Mouse (Mus musculus) liver, embryonic 11.5 days (tissue): ENCODE data around the gene Wwox. TPM values are rescaled to one million over a fixed set of nuclear protein-coding genes. Genes with fewer than 3 reads are reported as not detected.

ENCODE experiments used
- ATAC-seq: fragments of 200-750 bp; cut with Nextera tagmentation; replicated peaks from 2 replicates; pipeline ENCODE4 v1.8.0; 2017; ENCODE audit warnings: moderate number of reproducible peaks, mild to moderate bottlenecking, moderate TSS enrichment, moderate library complexity; ENCODE audit not compliant: low FRiP score
- DNase-seq: peaks from one replicate; pipeline ENCODE4 v3.0.0-alpha.2; 2017; ENCODE audit warnings: low spot score
- H3K27ac ChIP-seq: fragments of 300-500 bp; sonication (generic); 2 replicates; pipeline ENCODE4 v1.5.1; 2014; ENCODE audit warnings: mild to moderate bottlenecking, low read depth, low read length, control low read depth
- H3K27me3 ChIP-seq: fragments of 300-500 bp; sonication (generic); replicated peaks from 2 replicates; pipeline ENCODE4 v1.6.1; 2014; ENCODE audit warnings: low read length, mixed read lengths; ENCODE audit not compliant: control insufficient read depth, insufficient read depth
- H3K36me3 ChIP-seq: fragments of 300-500 bp; sonication (generic); 2 replicates; pipeline ENCODE4 v1.6.1; 2014; ENCODE audit warnings: mild to moderate bottlenecking, low read length, moderate library complexity, mixed read lengths; ENCODE audit not compliant: control insufficient read depth, insufficient read depth
- H3K4me1 ChIP-seq: fragments of 300-500 bp; sonication (generic); replicated peaks from 2 replicates; pipeline ENCODE4 v1.6.1; 2014; ENCODE audit warnings: low read length, mixed read lengths; ENCODE audit not compliant: control insufficient read depth, insufficient read depth
- H3K4me2 ChIP-seq: fragments of 300-500 bp; sonication (generic); 2 replicates; pipeline ENCODE4 v1.6.1; 2014; ENCODE audit warnings: mild to moderate bottlenecking, control low read depth, moderate library complexity
- H3K4me3 ChIP-seq: fragments of 300-500 bp; sonication (generic); 2 replicates; pipeline ENCODE4 v1.5.1; 2014; ENCODE audit warnings: low read depth, low read length, control low read depth
- H3K9ac ChIP-seq: fragments of 300-500 bp; sonication (generic); 2 replicates; pipeline ENCODE4 v1.6.1; 2014; ENCODE audit warnings: low read depth, low read length, control low read depth
- H3K9me3 ChIP-seq: fragments of 300-500 bp; sonication (generic); 2 replicates; pipeline ENCODE4 v1.6.1; 2016; ENCODE audit warnings: low read length, inconsistent platforms, mixed read lengths; ENCODE audit not compliant: control insufficient read depth
- WGBS: fragments of 180-500 bp; shearing (Covaris S2); extraction: QIAGEN DNeasy Blood & Tissue Kit; methylation state at CpG from one replicate; pipeline ENCODE4 v1.1.7; 2014; 5-methylcytosine and 5-hydroxymethylcytosine counted together
- polyA plus RNA-seq: library from polyadenylated mRNA; unstranded; fragments of >200 nt; fragmentation: Nextera tagmentation; extraction: Ambion mirVana; gene quantifications from 2 replicates; pipeline ENCODE4 v1.2.1, GENCODE M21; 2014

Gene Wwox
- polyA plus RNA-seq, 1 experiment from 2014 or later: 7.3 TPM

DNA sequence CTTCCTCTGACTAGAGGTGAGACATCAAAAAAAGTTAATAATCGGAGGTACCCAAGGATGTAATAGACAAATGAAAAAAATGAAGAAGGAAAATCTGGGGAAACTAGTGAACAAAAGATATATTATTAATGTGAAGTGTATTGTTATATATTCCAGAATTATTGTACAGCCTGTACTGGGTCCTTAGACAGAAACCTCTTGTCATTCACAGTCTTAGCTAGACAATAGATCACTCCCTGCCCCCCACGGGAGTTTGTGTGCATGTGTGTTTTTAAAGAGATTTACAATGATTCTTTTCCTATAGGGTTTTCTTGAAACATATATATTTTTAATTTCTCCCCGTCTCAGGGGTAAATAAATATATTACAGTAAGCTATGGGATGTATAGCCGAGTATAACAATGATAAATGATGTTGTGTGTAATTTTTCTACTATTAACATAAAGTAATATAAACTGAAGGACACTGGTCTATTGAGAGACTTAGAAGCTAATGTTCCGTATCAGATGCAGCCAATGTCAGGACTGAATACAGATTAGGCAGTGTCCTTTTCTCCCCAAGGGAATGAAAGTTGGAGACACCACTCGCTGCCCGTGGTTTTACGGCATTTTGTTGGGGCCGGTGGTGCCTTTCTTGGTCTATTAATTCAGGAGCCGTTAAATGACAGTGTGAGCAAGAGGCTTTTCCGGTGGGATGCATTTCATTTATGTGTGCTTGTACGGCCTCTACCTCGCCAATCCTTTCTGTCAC, 551.6 kb downstream of the Wwox start:
- no peaks in the 10 kb centered on the region for H3K27me3 ChIP-seq
- no peaks in the 10 kb centered on the region for H3K36me3 ChIP-seq
- H3K4me1 ChIP-seq: no peaks in the 10 kb centered on the region
- no peak overlapping the region for H3K27ac ChIP-seq
- 86% methylated on average over 13 of the region's 13 CpGs for WGBS
- H3K4me2 ChIP-seq: no peak overlapping the region
- H3K4me3 ChIP-seq: no peak overlapping the region
- H3K9me3 ChIP-seq: no peaks in the 10 kb centered on the region
- ATAC-seq (no peak), DNase-seq (no peak)
- no peak overlapping the region for H3K9ac ChIP-seq

DNA sequence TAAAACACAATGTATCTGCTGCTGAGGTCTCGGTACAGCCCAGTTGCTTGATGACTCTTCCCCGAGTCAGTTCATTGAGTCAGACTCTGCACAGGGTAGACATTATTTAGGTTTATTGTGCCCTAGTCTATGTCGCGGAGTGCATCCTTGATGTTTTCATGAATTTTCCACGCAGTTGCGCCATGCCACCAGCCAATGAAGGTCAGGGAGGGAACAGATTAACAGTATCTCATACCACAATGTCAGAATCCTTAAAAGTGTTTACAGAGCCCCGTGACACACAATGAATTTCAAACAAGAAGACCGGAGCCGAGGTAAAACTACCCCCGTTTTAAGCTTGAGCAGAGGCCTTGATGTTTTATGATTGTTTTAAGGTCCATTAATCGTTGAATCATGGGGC, 561.3 kb downstream of the Wwox start:
- Histone ChIP-seq H3K4me3 (no peak overlapping the region), H3K4me2 (no peak overlapping the region), H3K9ac (no peak overlapping the region), H3K27me3 (no peaks in the 10 kb centered on the region), H3K27ac (no peak overlapping the region), H3K9me3 (no peaks in the 10 kb centered on the region), H3K36me3 (no peaks in the 10 kb centered on the region), H3K4me1 (no peaks in the 10 kb centered on the region)
- WGBS: 87% methylated on average over 11 of the region's 11 CpGs
- ATAC-seq (no peak), DNase-seq (no peak)

DNA sequence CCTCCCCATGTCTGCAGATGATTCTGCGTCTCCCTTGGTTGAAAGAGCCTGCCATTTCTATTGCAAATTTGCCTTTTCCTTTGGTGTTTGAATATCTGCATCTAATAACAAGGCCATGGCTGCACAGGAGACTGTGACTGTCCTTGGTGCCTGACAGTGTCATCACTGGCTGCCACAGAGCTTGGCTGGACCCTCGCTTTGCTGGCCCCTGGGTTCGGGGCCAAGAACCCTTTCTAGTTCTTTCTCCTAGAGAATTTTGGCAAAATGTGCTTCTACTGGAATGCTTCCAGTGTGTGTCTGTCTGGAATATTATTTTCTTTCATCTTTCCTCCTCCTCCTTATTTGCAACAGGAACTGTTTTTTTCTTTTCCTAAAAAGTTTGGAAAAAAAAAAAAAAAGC, 565.6 kb downstream of the Wwox start:
- 79% methylated on average over 3 of the region's 3 CpGs for WGBS
- Histone ChIP-seq H3K4me2 (no peak overlapping the region), H3K36me3 (no peaks in the 10 kb centered on the region), H3K27me3 (no peaks in the 10 kb centered on the region), H3K4me3 (no peak overlapping the region), H3K4me1 (no peaks in the 10 kb centered on the region; the same call in 1 of the 2 replicates), H3K27ac (no peak overlapping the region), H3K9me3 (no peaks in the 10 kb centered on the region), H3K9ac (no peak overlapping the region)
- no peak for ATAC-seq
- DNase-seq: no peak

DNA sequence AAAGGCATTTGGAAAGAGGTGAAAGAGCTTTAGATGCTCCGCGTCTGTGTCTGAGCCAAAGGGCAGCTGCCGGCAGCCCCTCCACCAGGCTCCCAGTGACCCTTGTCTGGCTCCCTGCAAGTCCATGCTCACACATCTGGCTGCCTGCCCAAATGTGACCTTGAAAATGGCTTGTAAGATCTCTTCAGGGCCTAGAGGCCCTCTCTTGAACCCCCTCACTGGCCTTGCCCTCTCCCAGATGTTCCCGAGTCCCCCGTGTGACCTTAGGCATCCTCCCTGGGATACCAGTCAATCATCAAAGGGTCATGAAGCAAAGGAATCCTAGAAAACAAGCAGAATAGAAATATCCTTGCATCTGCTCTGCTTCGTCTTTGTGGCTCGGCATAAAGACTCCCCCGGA, 567.1 kb downstream of the Wwox start:
- no peaks in the 10 kb centered on the region for H3K36me3 ChIP-seq
- H3K9ac ChIP-seq: no peak overlapping the region
- H3K27me3 ChIP-seq: no peaks in the 10 kb centered on the region
- no peaks in the 10 kb centered on the region; the same call in 1 of the 2 replicates for H3K4me1 ChIP-seq
- DNase-seq (no peak), ATAC-seq (no peak)
- no peak overlapping the region for H3K4me3 ChIP-seq
- no peak overlapping the region for H3K4me2 ChIP-seq
- no peaks in the 10 kb centered on the region for H3K9me3 ChIP-seq
- WGBS: 76% methylated on average over 8 of the region's 8 CpGs
- H3K27ac ChIP-seq: no peak overlapping the region

DNA sequence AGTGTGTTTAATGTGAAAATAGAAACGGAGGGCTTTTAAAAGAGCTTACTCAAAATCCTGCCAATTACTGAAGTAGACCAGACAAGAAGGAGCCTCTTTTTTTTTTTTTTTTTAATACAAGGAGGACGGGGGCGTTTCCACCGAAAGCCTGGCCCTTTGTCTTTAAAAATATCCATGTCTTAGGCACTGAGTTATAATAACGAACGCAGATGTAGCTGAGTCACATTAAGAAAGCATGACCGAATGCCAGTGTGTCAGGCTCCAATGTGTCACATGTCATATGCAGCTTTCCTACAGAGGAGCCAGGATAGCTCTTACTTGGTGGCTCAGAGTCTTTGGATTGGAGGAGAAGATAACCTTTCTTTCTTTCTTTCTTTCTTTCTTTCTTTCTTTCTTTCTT, 567.8 kb downstream of the Wwox start:
- H3K9me3 ChIP-seq: no peaks in the 10 kb centered on the region
- H3K9ac ChIP-seq: no peak overlapping the region
- H3K4me2 ChIP-seq: no peak overlapping the region
- no peaks in the 10 kb centered on the region for H3K36me3 ChIP-seq
- DNase-seq: no peak
- 80% methylated on average over 7 of the region's 7 CpGs for WGBS
- no peak for ATAC-seq
- no peaks in the 10 kb centered on the region; the same call in 1 of the 2 replicates for H3K4me1 ChIP-seq
- no peak overlapping the region for H3K4me3 ChIP-seq
- H3K27ac ChIP-seq: no peak overlapping the region
- H3K27me3 ChIP-seq: no peaks in the 10 kb centered on the region

DNA sequence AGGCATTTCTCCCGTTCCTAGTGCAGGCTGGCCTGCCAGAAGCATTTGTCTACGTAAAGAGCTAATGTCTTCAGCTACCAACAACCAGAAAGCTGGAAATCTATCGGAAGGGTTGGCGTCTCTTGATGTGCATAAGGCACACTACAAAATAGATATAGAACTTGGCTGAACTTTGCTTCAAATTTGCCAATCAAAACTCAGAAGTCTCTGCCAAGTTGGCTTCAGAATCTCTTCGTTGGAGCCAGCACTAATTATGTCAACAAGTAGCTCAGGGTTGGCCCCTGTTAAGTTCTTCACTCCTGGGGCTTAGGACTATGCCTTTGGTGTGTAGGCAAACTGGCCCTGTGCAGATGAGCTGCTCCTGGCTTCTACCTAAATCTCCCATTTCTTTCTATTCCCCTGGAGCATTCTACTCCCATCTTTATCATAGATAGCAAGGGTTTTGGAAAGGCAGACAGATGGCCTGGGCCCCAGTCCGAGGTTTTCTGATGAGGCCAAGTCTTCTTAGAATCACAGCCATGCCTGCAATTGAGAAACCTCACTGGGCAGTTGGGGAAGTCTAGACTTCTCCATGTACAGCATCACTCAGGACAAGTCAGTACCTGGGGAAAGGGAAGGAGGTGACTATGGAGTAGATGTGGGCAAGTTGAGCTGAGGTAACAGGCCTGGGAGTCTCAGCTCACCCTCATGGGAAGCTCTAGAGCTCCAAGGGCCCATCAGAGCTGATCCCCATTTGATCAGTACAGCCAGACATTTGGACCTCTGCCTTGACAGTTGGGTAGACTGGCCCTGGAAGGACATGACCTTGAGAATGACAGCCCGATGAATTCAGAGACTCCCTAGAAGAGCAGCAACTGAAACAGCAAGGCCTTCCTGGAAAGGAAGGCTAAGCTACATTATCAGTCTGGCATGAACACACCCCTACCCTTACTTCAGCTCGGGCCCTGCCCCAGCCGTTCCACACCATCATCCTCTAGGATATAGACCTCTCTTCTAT, 569.5 kb downstream of the Wwox start:
- no peak overlapping the region for H3K27ac ChIP-seq
- ATAC-seq: no peak
- H3K9ac ChIP-seq: no peak overlapping the region
- DNase-seq: no peak
- H3K27me3 ChIP-seq: no peaks in the 10 kb centered on the region
- no peaks in the 10 kb centered on the region; the same call in 1 of the 2 replicates for H3K4me1 ChIP-seq
- H3K4me2 ChIP-seq: no peak overlapping the region
- no peak overlapping the region for H3K4me3 ChIP-seq
- 81% methylated on average over 9 of the region's 9 CpGs for WGBS
- H3K9me3 ChIP-seq: no peaks in the 10 kb centered on the region
- H3K36me3 ChIP-seq: no peaks in the 10 kb centered on the region

DNA sequence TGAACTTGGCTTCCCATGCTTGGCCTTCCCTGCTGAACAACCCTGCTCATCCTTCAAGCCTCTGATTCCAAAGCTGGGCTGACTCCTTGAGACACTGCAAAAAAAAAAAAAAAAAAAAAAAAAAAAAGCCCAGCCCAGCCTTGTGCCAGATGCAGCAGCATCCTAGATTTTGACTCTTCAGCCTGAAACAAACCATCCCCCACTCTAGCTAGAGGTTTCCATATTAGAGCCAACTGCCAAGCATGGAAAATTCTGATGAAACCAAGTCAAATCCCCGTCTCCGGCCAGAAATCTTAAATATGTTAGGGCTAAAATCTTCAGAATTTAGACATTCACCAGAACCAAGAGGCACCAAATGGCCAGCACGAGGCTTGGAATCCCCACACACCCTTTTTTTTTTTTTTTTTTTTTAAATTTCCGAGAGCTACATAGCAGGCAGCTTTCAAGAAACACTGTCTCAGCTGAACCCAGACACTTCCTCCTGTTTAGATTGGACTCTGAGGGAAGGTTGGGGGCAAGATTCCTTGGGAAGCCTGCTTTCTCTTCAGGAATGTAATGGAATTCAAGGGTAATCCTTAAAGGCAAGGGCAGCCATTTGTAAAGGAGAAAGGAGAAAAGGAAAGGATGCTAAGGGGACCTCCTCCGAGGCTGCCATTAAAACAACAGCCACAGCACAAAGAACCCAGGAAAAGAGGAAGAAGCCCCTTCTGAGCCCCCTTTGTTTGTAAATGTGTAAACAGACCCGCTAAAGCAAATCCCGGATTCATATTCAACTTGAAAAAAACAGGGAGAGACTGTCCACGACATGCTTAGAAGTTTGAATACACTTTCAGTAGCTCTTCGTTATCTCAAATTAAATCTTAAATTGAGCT, 570.7 kb downstream of the Wwox start:
- Histone ChIP-seq H3K4me1 (no peaks in the 10 kb centered on the region; the same call in 1 of the 2 replicates), H3K9me3 (no peaks in the 10 kb centered on the region), H3K4me2 (no peak overlapping the region), H3K9ac (no peak overlapping the region), H3K4me3 (no peak overlapping the region), H3K36me3 (no peaks in the 10 kb centered on the region), H3K27me3 (no peaks in the 10 kb centered on the region), H3K27ac (0 out of 2 replicates have a peak overlapping the region, but pooled peaks have one; percentile 32)
- ATAC-seq (no peak), DNase-seq (no peak)
- 40% methylated on average over 9 of the region's 9 CpGs for WGBS

DNA sequence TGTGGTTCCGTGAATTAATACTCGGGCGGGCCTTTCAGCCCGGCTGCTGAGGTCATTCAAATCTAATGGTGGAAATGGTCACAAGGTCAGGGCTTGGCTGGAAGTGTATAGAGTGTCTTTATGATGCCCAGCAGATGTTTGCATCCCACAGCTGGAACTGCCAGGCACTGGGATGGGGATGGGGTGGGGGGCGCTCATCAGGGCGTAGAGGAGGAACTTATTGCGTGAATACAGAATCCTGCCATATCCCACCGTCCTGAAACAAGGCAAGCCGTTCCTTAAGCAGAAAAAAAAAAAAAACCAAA, 571.3 kb downstream of the Wwox start:
- Histone ChIP-seq H3K9me3 (no peaks in the 10 kb centered on the region), H3K27me3 (no peaks in the 10 kb centered on the region), H3K36me3 (no peaks in the 10 kb centered on the region), H3K4me2 (no peak overlapping the region), H3K4me3 (no peak overlapping the region), H3K9ac (no peak overlapping the region), H3K27ac (0 out of 2 replicates have a peak overlapping the region, but pooled peaks have one; percentile 32), H3K4me1 (no peaks in the 10 kb centered on the region; the same call in 1 of the 2 replicates)
- 70% methylated on average over 9 of the region's 9 CpGs for WGBS
- DNase-seq (no peak), ATAC-seq (no peak)
